Mouse (Mus musculus) megakaryocyte, adult 5-6 weeks (primary cell): Measurements from ENCODE around the gene Rogdi. TPM values are rescaled to one million over a fixed set of nuclear protein-coding genes. Genes with fewer than 3 reads are reported as not detected.

Experiments used
- total RNA-seq, 2 experiments: library from RNA; stranded (forward) in 1 of 2; stranded (reverse) in 1 of 2; fragments of 153-499, 151-499 nt in 1 of 2; fragments of 221-1000, 200-1000 nt in 1 of 2; gene quantifications; 2 replicates each; pipeline versions ENCODE4 v1.2.3 to v1.2.4; 2015 to 2017

The Rogdi gene
- total RNA-seq, 2 experiments from 2014 or later: 28.1 to 80.5 TPM

Other genes starting within 250 kb of the Rogdi start
- gene Cdip1, start 223.3 kb downstream of the Rogdi start, total RNA-seq (2015): 12.0 and 12.2 TPM in 2 replicates
- 9.2 and 11.1 TPM in 2 replicates for gene Cdip1, start 223.3 kb downstream of the Rogdi start, total RNA-seq (2017)
- not detected in 2 replicates for gene 4930562C15Rik, start 178.1 kb downstream of the Rogdi start, total RNA-seq (2015)
- gene 4930562C15Rik, start 178.1 kb downstream of the Rogdi start, total RNA-seq (2017): not detected in 2 replicates
- 32.1 and 34.6 TPM in 2 replicates for gene Ubald1, start 133.2 kb downstream of the Rogdi start, total RNA-seq (2015)
- gene Ubald1, start 133.2 kb downstream of the Rogdi start, total RNA-seq (2017): 11.3 and 18.3 TPM in 2 replicates
- 30.4 and 33.0 TPM in 2 replicates for gene Mgrn1, start 127.3 kb downstream of the Rogdi start, total RNA-seq (2015)
- 32.1 and 41.0 TPM in 2 replicates for gene Mgrn1, start 127.3 kb downstream of the Rogdi start, total RNA-seq (2017)
- 16.7 and 22.9 TPM in 2 replicates for gene Nudt16l1, start 74.8 kb downstream of the Rogdi start, total RNA-seq (2015)
- 10.2 and 14.0 TPM in 2 replicates for gene Nudt16l1, start 74.8 kb downstream of the Rogdi start, total RNA-seq (2017)
- 13.7 and 15.0 TPM in 2 replicates for gene Anks3, start 49.3 kb downstream of the Rogdi start, total RNA-seq (2015)
- gene Anks3, start 49.3 kb downstream of the Rogdi start, total RNA-seq (2017): 15.6 and 19.0 TPM in 2 replicates
- not detected in 2 replicates for gene Sept12, start 15.7 kb downstream of the Rogdi start, total RNA-seq (2015)
- gene Sept12, start 15.7 kb downstream of the Rogdi start, total RNA-seq (2017): not detected in 2 replicates
- gene Smim22, start 6.3 kb downstream of the Rogdi start, total RNA-seq (2015): not detected in 2 replicates
- not detected in 2 replicates for gene Smim22, start 6.3 kb downstream of the Rogdi start, total RNA-seq (2017)
- gene Glyr1, start 36.3 kb upstream of the Rogdi start, total RNA-seq (2015): 66.7 and 69.8 TPM in 2 replicates
- 100 and 112 TPM in 2 replicates for gene Glyr1, start 36.3 kb upstream of the Rogdi start, total RNA-seq (2017)
- 25.7 and 28.0 TPM in 2 replicates for gene Ubn1, start 36.5 kb upstream of the Rogdi start, total RNA-seq (2015)
- 39.5 and 52.6 TPM in 2 replicates for gene Ubn1, start 36.5 kb upstream of the Rogdi start, total RNA-seq (2017)
- gene Ppl, start 118.9 kb upstream of the Rogdi start, total RNA-seq (2015): not detected in 2 replicates
- gene Ppl, start 118.9 kb upstream of the Rogdi start, total RNA-seq (2017): not detected in 2 replicates
- not detected in 2 replicates for gene Sec14l5, start 133.6 kb upstream of the Rogdi start, total RNA-seq (2015)
- gene Sec14l5, start 133.6 kb upstream of the Rogdi start, total RNA-seq (2017): not detected in 2 replicates
- 42.5 and 43.5 TPM in 2 replicates for gene Nagpa, start 190.5 kb upstream of the Rogdi start, total RNA-seq (2015)
- 74.9 and 76.1 TPM in 2 replicates for gene Nagpa, start 190.5 kb upstream of the Rogdi start, total RNA-seq (2017)
- not detected in 2 replicates for gene AU021092, start 208.7 kb upstream of the Rogdi start, total RNA-seq (2015)
- not detected in 2 replicates for gene AU021092, start 208.7 kb upstream of the Rogdi start, total RNA-seq (2017)
- gene Alg1, start 220.1 kb upstream of the Rogdi start, total RNA-seq (2015): 13.7 and 19.5 TPM in 2 replicates
- 20.0 and 23.4 TPM in 2 replicates for gene Alg1, start 220.1 kb upstream of the Rogdi start, total RNA-seq (2017)
- 12.4 and 12.8 TPM in 2 replicates for gene Eef2kmt, start 242.4 kb upstream of the Rogdi start, total RNA-seq (2015)
- 9.1 and 10.7 TPM in 2 replicates for gene Eef2kmt, start 242.4 kb upstream of the Rogdi start, total RNA-seq (2017)